Mouse (Mus musculus) mesoderm, embryonic 11.5 days (tissue): ENCODE measurements around the gene Gse1.
"Not testable (repeated sequence)": the region's sequence is repeated elsewhere in the genome, so short reads cannot be mapped to it uniquely, and the experiment has no call there.

Source experiments
- DNase-seq: peaks from one replicate; pipeline ENCODE4 v3.0.0-alpha.2; 2012; ENCODE audit warnings: low read depth, low spot score

Gse1 gene

GRCm38 (mm10) chr8:120322956-120323448 lies 94.7 kb downstream of the Gse1 start:
- DNase-seq, result peak; percentile 90

DNA sequence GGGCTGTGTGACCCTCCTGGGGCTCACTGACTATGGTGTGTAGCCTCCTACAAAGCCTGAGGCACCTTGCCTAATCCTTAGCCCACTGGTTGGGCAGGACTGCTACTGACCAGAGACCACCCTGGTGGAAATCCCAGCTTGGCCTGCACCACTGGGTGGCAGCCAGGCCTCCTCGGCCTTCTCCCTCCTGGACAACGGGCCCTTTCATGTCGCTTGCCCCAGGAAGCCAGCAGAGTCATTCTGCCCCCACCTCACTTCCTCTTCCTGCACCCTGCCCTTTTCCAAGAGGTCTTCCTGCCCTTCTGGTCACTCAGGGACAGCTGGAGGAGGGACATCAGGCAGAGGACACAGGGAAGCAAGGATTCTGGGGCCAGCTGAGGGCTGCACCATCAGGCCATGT lies 96.3 kb downstream of the Gse1 start:
- DNase-seq, result no peak

DNA sequence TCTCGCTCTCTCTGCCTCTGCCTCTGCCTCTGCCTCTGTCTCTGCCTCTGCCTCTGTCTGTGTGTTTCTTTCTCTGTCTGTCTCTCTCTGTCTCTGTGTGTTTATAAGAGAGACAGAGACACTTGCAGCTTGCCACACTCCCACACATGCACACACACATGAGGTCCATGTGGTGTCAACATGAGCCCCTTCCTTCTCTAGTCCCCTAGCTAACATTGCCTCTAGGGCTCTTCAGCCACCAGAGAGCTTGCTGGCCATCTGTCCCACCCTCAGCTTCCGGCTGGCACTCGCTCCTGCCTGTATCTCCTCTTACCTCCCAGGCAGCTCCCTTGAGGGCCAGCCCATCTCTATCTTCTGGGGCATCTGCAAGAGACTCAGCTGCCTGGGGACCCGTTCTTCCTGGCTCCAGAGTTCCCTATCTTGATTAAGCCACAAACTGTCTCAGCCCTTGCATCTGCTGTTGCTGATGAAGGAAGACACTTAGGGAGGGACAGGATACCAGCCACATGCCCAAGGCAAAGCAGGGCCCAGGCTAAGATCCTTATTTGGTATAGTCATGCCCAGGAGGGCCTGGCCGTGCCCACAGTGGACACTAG lies 97.0 kb downstream of the Gse1 start:
- DNase-seq, result no peak

DNA sequence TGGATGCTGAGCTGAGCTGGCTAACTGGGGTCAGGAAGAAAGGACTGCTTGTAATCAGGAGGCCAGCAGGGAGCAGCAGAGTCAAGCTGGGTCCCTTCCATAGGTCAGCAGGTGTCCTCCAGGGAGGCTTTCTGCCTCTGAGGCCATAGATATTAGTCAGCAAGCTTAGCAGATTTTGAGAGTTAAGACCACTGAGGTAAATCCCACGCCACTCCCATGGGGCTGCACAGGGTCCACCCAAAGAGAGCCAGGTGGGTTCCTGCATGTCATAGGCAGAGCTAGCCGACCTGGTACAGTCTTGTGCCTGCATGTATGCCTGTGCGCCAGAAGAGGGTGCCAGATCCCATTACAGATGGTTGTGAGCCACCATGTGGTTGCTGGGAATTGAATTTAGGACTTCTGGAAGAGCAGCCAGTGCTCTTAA lies 98.9 kb downstream of the Gse1 start:
- DNase-seq, result peak; percentile 41

DNA sequence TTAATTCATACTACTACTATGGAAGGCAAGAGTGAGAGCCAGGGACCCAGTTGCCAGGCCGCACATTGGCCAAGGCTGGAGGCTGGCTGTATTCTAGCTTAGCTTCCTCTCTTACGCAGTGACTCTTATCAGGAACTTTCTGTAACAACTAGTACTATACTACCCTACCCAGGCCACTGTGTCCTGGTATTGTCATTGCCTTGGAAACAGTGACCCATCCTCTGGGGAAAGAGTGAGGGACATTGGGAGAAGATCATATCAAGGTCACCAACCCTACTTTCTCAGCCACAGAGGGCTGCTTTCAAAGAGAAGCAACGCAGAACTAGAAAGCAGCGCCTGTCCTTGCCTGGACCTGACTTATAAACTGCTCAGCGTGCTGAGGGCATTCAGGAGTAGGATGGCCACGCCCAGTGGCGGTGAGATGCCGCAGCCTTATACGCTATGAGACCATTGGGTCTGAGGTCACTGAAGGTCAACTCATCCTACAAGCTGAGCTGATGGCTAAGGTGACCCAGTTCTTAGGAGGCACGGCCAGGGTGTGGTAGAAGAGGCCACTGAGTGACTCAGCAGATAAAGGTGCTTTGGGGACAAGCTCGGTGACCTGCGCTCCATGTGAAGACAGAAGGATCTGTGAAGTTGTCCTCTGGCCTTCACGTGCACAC lies 100.2 kb downstream of the Gse1 start:
- DNase-seq, result no peak

DNA sequence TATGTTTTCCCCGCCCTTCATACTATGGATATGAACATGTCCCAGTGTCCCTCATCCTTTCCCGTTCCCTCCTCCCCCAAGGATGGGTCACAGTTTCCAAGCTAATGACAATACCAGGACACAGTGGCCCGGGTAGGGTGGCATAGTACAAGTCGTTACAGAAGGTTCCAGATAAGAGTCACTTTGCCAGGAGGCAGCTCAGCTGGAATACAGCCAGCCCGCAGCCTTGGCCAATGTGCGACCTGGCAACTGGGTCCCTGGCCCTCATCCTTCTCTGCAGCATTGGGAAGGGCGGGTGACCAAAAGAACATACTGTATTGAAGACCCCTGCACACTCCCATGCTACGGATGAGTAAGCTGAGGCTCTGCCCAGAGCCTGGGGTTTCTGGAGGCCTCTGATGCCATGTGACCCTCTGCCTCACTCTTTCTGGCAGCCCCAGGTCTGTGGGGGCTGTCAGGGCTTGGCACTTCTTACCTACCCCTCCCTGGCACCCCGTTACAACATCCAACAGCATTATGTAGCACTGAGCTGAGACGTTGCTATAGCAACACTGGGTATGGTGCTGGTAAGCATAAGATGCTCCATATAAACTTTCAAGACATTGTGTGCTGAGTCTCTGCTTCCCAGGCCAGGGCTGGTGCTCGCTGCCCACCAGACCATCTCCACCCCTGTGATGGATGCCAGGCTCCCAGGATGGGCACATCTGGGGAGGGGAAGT lies 100.9 kb downstream of the Gse1 start:
- no peak for DNase-seq

- no peak for DNase-seq
These were observed 102.8 kb downstream of the Gse1 start for GRCm38 (mm10) chr8:120331027-120331426.

- DNase-seq, result peak; percentile 62
These were observed 104.3 kb downstream of the Gse1 start for GRCm38 (mm10) chr8:120332379-120333229.

DNA sequence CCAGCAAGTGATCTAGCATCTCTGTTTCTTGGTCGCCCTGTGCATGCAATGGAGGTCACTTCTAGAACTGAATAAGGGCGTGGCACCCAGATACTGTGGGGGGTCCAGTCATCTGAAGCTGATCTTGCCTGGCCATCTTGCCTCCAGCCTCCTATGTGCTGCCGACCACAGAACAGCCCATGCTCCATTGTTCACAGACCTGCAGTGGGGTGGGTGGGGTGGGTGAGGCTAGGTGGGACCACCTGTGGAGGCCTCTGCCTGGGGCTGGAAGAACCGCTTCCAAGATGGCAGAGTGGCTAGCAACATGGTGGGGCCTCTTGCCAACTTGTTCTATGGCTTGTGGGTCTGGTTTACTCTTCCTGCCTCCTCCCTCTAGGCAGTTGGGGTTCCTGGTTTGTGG lies 105.4 kb downstream of the Gse1 start:
- no peak for DNase-seq

DNA sequence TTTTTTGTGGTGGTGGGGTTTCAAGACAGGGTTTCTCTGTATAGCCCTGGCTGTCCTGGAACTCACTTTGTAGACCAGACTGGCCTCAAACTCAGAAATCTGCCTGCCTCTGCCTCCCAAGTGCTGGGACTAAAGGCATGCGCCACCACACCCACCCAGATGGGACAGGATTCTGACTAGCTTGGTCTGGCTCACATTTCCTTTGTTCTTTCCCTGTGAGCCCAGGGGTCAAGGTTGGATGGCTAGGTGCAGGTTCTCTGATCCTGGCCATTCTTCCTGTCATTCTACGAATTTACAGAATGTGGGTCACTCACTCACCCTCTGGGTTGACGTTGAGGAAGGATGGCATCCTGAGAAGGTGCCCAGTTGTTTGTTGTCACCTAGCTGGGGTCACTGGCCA lies 106.0 kb downstream of the Gse1 start:
- not testable (repeated sequence) for DNase-seq

GRCm38 (mm10) chr8:120334878-120335261 lies 106.6 kb downstream of the Gse1 start:
- DNase-seq, result peak; percentile 80

DNA sequence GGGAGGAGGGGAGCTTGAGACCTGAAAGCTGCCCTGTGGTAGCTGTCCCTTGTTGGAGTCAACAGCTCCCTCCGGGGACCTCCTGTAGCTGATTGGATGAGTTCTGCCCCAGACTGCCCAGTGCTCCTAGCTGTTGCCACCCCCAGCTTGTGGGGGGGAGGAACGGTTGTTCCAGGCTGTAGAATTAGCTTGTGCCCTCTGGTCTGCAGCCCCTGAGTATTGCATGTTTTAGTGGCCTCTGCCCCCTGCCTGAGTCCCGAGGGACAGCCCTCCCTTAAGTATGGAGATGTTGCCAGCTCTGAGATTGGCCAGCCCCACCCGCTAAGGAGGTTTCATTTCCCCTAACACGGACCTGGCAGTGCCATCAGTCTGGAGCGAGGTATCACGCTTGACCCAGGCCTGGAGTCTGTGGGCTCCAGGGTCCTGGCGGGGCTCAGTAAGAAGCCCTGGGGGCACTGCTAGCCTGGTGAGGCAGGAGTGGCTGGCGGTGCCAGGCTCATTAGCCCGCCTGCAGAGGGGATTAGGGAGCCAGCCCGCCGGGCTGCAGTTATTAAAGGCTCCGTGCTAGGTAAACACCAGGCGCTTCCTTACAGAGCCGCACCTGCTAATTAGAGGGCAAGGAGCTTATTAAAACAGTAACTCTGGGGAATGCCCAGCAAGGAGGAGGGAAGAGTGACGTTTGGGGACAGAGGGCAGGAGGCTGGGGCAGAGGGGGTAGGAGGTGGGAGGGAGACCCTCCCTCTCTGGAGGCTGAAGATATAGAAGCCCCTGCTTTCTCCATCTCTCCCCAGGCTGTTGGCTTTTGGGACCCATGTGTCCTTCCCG lies 107.2 kb downstream of the Gse1 start:
- peak; percentile 54 for DNase-seq

DNA sequence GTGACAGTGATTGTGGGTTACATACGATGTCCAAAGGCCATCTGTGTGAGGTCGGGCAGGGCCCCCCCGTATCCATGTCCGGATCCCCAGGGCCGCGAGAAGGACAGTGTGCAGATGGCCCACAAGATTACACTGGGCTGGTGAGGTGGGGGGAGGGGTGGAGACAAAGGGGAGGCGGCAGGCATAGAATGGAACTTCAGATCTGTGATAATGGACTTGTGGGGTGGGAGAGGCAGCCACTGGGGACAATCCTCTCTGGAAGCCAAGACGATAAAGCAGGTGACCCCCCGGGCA lies 107.8 kb downstream of the Gse1 start:
- DNase-seq, result peak; percentile 68

GRCm38 (mm10) chr8:120336909-120337555 lies 108.8 kb downstream of the Gse1 start:
- DNase-seq, result no peak

DNA sequence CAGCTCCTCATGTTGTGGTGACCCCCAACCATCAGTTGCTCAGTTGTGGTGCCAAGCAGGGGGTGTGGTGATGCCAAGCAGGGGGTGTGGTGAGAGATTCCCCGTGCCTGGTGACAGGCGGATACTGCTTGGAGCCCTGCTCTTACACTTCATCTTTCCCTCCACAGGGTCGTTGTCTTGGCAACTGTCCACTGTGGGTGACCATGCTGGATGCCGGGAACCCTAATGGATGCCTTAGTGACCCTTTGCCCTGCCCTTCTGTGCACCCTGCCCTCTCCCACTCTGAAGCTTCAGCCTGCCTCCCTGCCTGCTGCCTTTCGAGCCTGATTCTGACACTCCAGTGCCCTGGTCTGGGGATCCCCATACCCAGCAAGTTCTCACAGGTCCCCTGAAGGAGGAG lies 109.4 kb downstream of the Gse1 start:
- DNase-seq, result no peak

GRCm38 (mm10) chr8:120338678-120339077 lies 110.4 kb downstream of the Gse1 start:
- no peak for DNase-seq

DNA sequence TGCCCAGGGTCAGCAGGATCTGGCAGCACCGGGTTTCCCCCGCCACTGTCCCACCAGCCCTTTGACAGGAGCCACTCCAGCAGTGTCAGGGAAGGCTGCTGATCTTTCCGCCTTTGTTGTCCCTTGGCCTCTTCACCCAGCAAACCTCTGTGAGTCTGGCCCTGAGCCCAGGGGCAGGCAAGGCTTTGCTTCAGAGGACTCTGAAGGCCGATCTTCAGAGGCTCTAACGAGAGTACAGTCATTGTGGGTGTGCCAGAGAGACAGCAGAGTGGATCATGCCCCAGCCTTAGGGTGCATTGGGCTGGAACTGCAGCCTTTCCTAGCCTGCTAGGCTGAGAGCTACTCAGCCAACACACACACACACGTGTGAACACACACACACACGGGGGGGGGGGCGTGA lies 111.5 kb downstream of the Gse1 start:
- DNase-seq, result no peak

GRCm38 (mm10) chr8:120341124-120341523 lies 112.9 kb downstream of the Gse1 start:
- no peak for DNase-seq

DNA sequence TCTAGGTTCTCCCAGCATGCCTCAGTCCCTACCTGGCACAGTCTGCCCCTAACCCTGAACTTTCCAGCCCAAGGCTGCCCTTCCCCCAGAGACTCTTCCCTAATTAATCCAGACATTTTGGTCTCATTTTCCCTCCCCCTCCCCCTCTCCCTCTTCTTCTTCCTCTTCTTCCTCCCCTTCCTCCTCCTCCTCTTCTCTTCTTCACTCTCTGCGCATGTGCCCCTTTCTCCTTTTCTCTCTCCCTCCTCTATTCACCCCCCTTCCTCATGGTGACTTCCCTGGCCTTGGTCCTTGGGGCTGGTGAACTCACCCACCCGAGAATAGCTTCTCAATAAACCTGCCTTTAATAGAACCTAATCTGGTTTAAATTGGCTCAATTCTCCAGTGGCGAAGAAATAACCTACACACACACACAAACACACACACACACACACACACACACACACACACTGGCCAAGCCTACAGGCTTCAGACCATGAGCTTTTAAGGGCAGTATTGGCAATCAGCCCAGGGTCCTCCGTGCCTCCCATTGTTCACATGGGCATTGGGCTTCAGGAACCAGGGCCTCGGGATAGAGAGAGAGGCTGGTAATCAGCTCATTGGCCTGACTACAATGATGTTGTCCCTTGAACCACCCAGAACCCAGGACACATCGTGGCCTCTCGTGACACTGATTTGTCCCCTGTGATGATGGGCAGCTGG lies 114.7 kb downstream of the Gse1 start:
- DNase-seq, result no peak

DNA sequence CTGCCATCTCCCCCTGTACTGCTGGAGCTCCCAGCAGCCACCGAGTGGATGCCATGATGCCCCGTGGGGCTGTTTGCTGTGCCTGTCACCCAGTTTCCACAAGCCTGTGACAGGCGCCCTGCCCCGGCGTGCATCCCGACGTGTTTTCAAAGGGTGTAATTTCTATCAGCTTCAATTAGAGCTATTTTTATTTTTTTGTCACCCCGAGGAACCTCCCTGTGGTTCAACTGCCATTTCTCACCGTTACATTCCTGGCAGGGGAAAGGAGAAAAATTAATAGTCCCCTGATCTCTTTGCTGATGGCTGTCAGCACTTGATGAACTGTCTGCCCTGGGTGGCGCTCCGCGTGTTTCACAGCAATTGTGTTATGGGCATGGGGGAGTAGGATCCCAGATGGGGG lies 115.3 kb downstream of the Gse1 start:
- DNase-seq, result no peak
